Mouse (Mus musculus): ENCODE measurements around the gene Plpp3. TPM values are rescaled to one million over a fixed set of nuclear protein-coding genes. Genes with fewer than 3 reads are reported as not detected.

The Plpp3 gene
- 10 to 100 TPM; 66.2 to 75.1 TPM for total RNA-seq (2021)

DNA sequence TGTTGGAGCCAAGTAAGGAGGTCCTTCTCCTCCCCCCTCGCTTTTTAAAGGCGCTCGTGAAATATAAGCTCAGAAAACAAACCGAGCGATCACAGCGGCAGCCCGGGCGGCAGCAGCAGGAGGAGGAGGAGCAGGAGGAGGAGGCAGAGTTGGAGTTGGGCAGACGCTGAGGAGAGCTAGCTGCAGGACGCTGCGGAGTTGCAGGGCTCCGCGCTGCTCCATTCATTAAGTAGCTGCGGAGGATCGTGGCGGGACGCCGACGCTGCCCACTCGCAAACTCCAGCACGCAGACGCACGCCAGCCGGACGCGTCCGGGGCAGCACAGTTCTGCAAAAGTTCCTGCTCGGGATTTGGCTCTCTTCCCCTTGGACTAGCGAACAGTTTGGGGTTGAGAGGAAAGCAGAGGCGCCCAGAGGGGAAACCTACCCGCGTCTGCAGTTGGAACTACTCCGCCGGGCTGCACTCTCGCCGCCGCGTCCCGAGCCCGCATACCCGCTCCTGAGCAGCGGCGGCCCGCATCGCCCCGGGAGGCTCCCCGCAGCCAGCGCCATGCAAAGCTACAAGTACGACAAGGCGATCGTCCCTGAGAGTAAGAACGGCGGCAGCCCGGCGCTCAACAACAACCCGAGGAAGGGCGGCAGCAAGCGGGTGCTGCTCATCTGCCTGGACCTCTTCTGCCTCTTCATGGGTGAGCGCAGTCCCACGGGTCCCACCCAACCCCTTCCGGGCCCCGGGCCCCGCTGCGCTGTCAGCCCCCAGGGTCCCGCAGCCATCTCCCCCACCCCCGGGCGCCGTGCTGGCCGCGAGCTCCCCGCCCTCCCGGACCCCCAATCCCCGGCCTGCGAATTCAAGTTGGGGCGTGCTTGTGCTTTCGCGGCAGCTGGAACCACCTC lies at the start of gene Plpp3:
TSS of gene Plpp3 (plus strand) at position 72 of the 893 bp plus-strand sequence.
- intact Hi-C loops (cut with DNase I): loop anchor here (2.0 to 10.0 kb wide), 7 partner anchors 49 to 500 kb away; no protein-coding TSS in a partner anchor
- DNase-seq: peak; percentile 88 to 90

DNA sequence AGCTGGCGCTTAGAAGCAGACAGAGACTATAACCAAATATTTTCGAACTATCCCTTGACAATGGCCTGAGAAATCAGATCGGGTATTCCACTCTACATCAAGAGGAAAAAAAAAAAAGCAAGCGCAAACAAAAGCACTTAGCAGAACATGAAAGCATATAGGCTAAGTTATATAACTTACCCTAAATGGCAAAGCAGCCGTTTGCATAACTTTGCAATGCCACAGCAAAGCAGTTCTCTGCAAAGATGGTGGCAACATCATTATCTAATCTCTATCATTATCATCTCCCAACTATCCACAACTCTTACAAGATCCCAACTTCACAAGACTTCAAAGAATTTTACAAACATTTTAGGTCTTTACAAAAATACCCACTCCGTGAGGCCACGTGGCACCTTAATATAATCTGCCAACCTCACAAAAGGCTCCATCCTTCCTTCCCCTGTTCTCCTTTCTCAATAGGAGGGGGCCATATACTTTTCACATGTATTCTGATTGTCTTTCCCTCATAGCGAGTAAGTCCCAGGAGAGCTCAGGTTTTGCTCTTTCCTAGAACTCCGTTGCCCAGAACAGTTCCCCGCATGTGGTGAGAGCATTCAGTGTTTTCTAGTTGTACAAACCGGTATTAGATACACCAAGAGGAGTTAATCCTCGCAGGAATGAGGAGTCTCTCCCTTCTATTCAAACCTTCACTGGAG lies 49.1 kb upstream of the Plpp3 start:
- no peak for DNase-seq
- intact Hi-C loops (cut with DNase I): loop anchor here (5.0 kb wide), 1 partner anchor 71 kb away; no protein-coding TSS in a partner anchor

DNA sequence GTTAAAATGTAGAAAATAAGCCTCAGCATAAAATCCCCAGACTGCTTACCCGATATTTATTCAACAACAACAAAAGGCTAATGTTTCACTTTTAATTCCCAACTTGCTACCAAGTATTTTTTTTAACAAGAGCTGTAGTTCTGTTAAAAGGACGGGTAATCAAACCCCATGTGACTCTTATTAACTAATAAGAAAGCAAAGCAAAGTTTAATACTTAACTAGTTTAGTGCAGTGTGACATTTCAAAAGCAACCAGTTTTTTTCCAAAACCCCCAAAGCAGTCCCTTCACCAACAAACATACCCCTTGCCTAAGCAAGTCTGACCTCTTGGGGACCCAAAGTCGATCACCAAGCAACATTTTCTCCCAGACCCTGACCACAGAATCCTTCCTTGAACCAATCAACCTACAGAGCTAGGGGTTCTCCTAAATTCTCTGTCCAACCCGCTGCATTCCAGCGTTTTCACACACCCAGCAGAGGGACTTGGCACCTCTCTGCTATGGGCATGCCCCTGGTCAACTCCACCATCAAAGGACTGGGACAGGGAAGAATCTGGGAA lies 48.4 kb upstream of the Plpp3 start:
- peak in 1 of 2 experiments; percentile 12 for DNase-seq
- intact Hi-C loops (cut with DNase I): loop anchor here (5.0 kb wide), 1 partner anchor 71 kb away; no protein-coding TSS in a partner anchor

DNA sequence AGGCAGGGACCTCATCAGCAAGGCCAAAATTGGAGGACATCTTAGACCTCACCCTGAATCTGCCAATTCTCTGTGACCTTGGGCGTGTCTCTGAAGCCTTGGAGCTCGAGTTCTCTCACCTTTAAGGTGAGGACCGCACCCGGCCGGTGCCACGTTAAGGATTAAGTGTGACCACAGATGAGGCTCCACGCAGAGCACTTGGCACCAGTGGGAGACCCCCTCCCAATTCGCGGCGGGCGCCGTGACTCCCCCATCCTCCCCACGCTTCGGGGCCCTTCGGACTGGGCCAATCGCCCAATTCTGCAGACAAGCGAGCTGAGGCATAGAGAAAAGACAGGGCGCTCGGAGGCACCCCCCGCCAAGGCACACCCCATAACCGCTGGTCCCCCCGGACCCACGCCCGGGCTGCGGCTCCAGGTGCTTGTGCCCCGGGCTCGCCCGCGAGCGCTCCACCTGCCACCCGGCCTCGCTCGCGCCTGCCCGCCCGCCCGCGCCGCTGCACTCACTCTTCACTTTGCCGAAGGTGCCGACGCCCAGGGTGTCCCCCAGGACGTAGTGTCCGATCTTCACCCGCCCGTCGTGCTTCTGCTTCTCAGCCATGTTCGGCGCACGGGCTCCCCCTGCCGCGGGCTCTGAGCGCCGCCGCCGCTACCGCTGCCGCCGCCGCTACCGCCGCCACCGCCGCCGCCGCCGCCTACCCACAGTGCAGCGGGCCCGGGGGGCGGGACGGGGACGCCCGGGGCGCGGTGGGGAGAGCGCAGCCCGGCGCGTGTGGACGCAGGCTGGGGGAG lies 47.8 kb upstream of the Plpp3 start, which contains the start of gene Prkaa2:
TSS of gene Prkaa2 (minus strand) at position 692 of the 791 bp plus-strand sequence.
- intact Hi-C loops (cut with DNase I): loop anchor here (5.0 kb wide), 1 partner anchor 72 kb away; no protein-coding TSS in a partner anchor
- peak; percentile 79 to 81 for DNase-seq

DNA sequence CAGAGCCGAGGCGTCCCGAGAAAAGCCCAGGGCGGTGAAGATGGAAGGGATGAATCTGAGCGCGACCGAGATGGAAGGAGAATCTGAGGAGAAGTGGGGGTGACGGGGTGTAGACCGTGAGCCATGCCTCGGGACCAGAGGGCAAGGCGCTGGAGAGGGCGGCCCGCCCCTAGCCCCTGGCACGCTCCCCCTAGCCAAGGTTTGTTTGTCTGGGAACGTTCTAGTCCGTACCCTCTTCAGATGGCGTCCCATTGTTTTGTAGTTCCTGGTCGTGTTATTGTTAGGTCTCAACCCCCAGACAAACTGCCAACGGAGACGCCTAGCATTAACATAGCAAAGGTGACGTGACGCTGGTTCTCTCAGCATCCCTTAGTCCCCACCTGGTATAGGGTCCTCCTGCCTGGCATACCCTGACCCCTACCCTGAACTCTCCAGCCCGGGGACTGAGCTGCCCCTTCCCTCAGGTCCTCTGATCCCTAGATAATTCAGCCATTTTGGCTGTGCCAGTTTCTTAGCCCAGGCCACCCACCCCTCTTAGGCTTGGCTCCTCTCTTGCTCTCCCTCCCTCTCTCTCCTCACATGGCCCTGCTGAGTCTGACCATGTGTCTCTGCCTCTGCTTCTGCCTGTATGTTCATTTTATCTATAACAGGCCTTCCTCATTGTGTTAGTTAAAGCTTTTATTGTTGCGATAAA lies 47.0 kb upstream of the Plpp3 start:
- intact Hi-C loops (cut with DNase I): loop anchor here (5.0 kb wide), 1 partner anchor 73 kb away; no protein-coding TSS in a partner anchor
- no peak for DNase-seq

DNA sequence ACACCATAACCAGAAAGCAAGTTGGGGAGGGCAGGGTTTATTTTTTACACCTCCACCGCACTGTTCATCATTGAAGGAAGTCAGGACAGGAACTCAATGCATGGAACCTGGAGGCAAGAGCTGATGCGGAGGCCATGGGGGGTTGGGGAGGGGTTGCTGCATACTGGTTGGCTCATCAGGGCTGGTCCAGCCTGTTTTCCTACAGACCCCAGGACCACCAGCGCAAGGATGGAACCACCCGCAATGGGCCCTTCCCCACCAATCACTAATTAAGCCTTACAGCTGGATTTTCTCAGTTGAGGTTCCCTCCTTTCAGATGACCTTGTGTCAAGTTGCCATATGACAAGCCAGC lies 46.5 kb upstream of the Plpp3 start:
- intact Hi-C loops (cut with DNase I): no loop called here
- DNase-seq: no peak

DNA sequence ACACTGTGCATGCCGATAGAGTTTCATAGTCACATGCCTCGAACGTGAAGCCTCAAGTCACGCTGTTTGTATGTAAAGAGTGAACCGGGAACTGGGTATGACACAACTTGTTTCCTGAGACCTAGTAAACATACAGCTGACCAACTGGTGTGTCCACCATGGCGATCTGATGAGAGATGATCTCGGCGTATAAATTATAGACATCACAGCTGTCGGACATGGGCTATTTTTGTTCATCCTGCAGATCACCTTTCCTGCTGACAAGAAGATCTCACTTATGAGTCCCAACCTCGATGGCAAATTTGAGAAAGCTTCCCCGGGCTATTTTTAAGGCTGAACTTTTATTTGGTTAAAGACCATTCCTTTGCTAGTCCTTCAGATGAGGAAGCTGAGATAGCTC lies 45.4 kb upstream of the Plpp3 start:
- intact Hi-C loops (cut with DNase I): no loop called here
- no peak for DNase-seq

DNA sequence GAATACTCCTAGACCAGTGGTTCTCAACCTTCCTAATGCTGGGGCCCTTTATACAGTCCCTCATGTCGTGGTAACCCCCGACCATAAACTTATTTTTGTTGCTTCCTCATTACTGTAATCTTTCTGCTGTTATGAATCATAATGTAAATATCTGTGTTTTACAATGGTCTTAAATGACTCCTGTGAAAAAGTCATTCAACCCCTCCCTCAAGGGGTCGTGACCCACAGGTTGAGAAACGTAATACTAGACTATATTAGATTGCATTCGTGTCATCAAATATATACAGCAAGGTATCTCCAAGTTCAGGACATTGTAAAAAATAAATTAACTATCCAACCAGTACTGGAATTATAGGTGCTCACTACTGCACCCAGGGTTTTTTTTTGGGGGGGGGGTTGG lies 44.1 kb upstream of the Plpp3 start:
- intact Hi-C loops (cut with DNase I): no loop called here
- no peak for DNase-seq

DNA sequence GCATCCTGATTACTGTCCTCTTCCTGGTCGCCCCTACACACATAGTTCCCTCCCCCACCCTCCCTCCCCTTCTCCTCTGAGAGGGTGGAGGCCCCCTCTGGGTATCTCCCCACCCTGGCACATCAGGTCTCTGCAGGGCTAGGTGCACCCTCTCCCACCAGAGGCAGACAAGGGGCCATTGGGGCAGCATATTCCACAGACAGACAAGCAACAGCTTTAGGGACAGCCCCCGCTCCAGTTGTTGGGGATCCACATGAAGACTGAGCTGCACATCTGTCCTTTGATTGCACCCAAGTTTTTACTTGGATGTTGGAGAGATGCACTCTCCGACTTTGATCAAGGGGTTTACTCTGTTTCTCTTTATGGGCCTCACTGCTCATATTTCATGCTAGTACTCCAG lies 43.7 kb upstream of the Plpp3 start:
- intact Hi-C loops (cut with DNase I): no loop called here
- DNase-seq: no peak

DNA sequence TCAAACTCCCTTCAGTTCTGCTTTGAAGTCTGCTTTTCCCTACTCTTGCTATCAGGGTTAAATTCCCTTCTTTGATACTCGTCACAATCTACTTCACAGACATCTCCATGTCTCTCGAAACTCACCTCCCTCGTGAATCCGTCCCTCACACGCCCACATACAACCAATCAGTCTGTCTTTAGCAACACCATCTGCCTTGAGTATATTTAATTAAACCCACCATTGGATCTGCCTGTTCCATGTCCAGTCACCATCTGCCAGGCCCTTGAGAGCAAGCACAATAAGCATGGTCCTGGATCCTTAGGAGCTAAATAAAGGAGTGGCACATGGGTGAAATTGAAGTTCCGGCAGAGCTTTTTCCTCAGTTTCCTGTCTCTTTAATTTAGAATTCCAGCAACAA lies 36.1 kb upstream of the Plpp3 start:
- no peak for DNase-seq
- intact Hi-C loops (cut with DNase I): loop anchor here (10.0 kb wide), 1 partner anchor 46 kb away; no protein-coding TSS in a partner anchor

DNA sequence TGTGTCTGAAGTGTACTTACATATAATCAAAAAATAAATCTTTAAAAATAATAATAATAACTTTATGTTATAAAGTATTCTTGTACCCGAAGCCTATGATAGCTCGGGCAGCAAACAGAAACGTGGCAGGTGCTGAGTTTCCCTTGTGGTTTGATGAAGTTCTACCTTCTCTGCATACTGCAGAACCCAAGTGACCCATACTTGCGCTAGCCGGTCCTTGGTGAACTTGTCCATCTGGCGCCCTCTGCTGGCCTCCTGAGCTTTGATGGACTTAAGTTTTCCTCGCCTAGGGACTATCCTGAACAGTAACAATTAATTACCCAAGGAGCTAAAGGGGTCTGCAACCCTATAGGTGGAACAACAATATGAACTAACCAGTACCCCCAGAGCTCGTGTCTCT lies 34.7 kb upstream of the Plpp3 start:
- peak; percentile 57 to 80 for DNase-seq
- intact Hi-C loops (cut with DNase I): loop anchor here (2.0 to 10.0 kb wide), 3 partner anchors 48 to 212 kb away; no protein-coding TSS in a partner anchor

DNA sequence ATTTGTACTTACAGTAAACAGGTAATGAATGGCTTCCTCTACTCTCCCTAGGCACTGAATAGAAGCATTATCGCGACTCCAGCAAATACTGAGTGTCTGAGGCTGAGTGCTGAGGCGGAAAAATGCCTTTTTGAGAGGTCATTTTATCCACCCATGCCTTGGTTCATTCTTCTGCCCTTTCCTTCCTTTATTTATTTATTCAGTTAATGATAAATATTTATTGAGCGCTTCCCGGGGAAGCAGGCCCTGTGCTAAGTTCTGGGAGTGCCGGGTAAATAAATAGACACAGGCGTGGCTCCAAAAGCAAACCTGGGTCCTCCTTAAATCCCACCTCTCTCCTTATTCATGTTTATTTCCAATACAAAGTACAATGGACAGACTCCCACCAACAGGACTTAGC lies 27.9 kb upstream of the Plpp3 start:
- no peak for DNase-seq
- intact Hi-C loops (cut with DNase I): loop anchor here (10.0 kb wide), 1 partner anchor 54 kb away; no protein-coding TSS in a partner anchor

DNA sequence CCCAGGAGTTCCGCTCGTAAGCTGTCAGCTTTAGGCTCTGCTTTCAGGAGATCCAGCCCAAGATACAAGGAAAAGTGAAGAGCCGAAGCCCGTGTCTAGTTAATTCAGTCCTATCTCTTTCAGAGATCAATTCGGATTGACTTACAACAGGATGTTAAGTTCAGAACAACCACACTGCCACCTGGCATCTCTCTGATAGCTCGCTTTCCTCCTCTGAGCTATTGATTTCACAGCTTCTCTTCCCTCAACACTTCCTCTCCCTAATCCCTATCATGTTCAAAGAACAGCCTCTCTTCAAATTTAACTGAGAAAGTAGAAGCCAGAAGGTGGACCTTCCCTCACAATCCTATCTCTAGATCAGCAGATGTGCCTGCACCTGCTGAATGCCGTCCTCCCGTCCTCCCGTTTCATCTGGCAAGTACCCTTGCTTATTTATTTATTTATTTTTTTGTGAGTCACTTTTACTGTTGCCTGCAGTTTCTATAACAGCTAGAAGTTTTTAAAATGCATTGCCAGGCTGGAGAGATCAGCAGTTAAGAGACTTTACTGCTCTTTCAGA lies 25.3 kb upstream of the Plpp3 start:
- no peak for DNase-seq
- intact Hi-C loops (cut with DNase I): no loop called here

DNA sequence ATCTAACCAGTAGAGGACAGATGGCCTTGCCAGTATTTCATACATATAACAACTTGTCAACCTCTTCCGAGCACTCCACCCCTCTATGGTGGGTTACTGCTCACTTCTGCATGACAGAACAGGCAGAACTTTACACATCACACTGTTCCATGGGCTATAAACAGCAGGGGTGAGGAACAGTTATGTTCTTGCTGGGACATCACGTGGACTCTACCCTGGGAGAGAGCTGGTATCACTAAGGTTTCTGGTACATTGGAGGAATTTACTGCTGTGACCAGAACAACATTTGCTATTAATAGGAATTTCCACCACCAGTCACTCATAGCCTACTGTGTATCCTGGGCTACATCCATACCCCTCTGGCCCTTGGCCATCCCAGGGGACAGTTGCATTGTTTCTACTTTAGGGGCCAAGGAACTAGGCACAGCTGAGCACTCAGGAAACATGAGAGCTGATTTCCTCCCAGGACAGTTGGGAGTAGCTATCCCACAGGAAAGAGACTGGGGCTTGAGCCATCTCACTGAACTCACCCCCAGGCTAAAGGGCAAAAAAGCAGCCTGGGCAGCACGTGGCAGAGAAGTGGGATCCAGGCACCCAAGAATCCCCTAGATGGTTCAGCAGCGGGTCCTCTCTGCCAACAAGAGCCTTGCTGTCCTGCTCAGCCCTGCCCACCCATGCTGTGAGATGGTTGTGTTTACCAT lies 23.6 kb upstream of the Plpp3 start:
- intact Hi-C loops (cut with DNase I): no loop called here
- DNase-seq: no peak

DNA sequence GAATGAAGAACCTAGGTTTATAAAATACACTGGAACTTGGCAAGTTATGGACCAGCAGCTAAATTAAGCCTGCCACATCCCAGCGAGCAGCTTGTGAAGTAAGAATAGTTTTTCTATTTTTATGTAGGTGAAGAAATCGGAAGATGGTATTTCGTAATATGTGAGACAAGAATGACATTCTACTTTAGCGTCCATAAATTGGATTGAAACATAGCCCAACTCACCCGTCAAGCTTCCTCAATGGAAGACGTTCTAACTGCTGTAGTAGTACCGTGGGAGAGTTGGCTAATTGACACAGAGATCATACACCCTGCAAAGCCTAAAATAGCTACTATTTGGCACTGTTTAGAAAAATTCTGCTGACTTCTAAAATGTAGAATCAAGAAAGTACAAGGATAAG lies 7.7 kb upstream of the Plpp3 start:
- DNase-seq: no peak
- intact Hi-C loops (cut with DNase I): no loop called here

DNA sequence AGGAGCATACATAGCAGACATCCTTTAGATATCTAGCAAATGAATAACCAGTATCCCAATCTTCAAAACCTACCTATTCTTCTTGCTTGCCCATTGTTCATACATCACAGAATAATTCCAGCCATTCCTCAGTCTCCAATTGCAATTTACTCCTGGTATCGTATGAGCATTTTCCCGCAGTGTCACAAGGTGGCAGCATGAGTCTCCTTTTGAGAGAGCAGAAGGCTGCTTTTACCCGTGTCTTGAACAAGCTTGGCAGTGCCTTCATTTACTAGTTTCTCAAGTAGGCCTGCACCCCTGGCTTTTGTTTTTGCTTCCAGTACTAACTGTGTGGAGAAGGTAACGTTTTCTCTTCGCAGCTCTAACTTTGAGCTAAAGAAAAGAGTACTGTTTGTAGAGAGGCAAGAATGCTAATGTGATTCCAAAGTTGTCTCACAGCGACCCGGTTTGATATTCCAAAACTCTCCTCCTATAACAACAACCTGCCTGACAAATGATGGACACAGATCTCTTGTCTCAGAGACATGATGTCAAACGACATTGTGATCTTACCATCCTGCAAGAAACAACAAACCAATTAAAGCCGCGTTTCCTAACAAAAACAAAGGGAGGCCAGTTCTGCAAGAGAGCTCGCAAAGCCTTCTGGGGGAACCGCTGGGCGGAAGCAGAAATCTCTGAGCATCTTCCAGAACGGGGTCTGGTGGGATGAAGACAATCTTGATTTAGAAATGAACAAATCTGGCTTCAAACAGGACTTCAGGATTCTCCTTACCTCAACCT lies 5.0 kb upstream of the Plpp3 start:
- DNase-seq: peak; percentile 74 to 76

DNA sequence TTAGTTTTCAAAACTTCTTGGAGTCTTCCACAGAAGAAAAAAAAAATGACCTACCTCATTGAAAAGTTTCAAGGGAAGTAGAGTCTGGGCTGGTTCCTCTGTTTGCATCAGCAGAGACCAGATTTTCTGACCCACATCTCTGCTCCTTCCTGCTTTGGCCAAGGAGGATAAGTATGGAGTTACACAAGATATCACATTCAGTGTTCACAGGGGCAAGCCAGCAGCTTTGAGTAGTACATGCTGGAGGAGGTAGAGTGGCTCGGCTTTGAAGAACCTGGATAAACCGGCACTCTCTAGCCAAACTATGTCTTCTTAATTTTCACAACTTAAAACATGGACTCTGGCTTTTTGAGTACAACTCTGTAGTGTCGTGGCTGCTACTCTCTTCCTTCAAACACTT lies 3.9 kb upstream of the Plpp3 start:
- intact Hi-C loops (cut with DNase I): loop anchor here (2.0 to 10.0 kb wide), 5 partner anchors 482 to 1224 kb away; no protein-coding TSS in a partner anchor
- DNase-seq: no peak

More for the DNA sequence above, 5.0 kb upstream of the Plpp3 start:
- intact Hi-C loops (cut with DNase I): loop anchor here (1.0 to 10.0 kb wide), 7 partner anchors 483 to 1225 kb away; no protein-coding TSS in a partner anchor

DNA sequence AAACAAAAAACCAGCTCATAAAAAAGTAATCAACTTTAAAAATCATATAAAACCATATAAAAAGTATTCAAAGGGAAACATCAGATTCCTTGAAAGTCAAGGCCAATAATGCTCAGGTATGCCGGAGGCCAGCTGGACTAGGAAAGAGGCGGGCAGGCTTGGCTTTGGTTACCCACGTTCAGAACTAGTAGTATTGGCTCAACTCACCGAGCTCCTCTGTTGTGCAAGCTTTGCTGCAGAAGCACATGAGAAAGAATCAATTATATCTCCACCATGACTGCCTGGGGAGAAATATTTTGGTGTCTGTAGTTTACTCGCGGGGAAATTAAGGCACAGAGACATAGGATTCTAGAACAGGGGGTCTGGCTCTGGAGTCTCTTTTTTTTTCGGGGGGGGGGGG lies 866 bp upstream of the Plpp3 start:
- intact Hi-C loops (cut with DNase I): loop anchor here (2.0 to 10.0 kb wide), 4 partner anchors 271 to 501 kb away; no protein-coding TSS in a partner anchor

More for the DNA sequence above, 866 bp upstream of the Plpp3 start:
- no peak for DNase-seq
